Mouse (Mus musculus) myocyte (in vitro differentiated cells): Measurements from ENCODE around the gene Kncn. TPM values are rescaled to one million over a fixed set of nuclear protein-coding genes. Genes with fewer than 3 reads are reported as not detected.

Experiments
- H3K27me3 ChIP-seq: one replicate; pipeline ENCODE4 v1.6.1; 2011; ENCODE audit not compliant: control insufficient read depth, insufficient read depth, insufficient read length
- H3K36me3 ChIP-seq: one replicate; pipeline ENCODE4 v1.6.1; 2011; ENCODE audit not compliant: control insufficient read depth, insufficient read depth
- H3K4me2 ChIP-seq: one replicate; pipeline ENCODE4 v1.6.1; 2011; ENCODE audit warnings: low read depth, control low read depth
- H3K4me3 ChIP-seq: one replicate; pipeline ENCODE4 v1.5.1; 2011; ENCODE audit warnings: mild to moderate bottlenecking, control low read depth, moderate library complexity
- H3K79me2 ChIP-seq: one replicate; pipeline ENCODE4 v1.6.1; 2011; ENCODE audit not compliant: control insufficient read depth, insufficient read depth
- H3ac ChIP-seq: one replicate; pipeline ENCODE4 v1.6.1; 2011; ENCODE audit not compliant: control insufficient read depth, insufficient read length
- CEBPB ChIP-seq: IDR thresholded peaks from 2 replicates; pipeline ENCODE4 v1.6.1; 2011; ENCODE audit warnings: mild to moderate bottlenecking, moderate library complexity; ENCODE audit not compliant: poor library complexity, insufficient read depth, severe bottlenecking
- E2F4 ChIP-seq: IDR thresholded peaks from one replicate; pipeline ENCODE4 v1.6.1; 2011; ENCODE audit warnings: mild to moderate bottlenecking, control low read depth, moderate library complexity; ENCODE audit not compliant: insufficient read depth
- MAX ChIP-seq: IDR thresholded peaks from one replicate; pipeline ENCODE4 v1.6.1; 2011; ENCODE audit warnings: low read depth, mild to moderate bottlenecking, control low read depth
- MYOD1 ChIP-seq, 3 experiments: IDR thresholded peaks; one replicate each; pipeline ENCODE4 v1.6.1; 2011; ENCODE audit warnings: control low read depth in 2 of 3, low read depth in 2 of 3, mild to moderate bottlenecking in 2 of 3, moderate library complexity in 1 of 3; ENCODE audit not compliant: insufficient read length in 2 of 3, control insufficient read depth in 1 of 3
- MYOG ChIP-seq, 3 experiments: IDR thresholded peaks; one replicate each; pipeline ENCODE4 v1.6.1; 2011; ENCODE audit warnings: control low read depth in 2 of 3, low read depth in 2 of 3, mild to moderate bottlenecking in 2 of 3; ENCODE audit not compliant: insufficient read length in 2 of 3, control insufficient read depth in 1 of 3, insufficient read depth in 1 of 3
- POLR2A ChIP-seq: IDR thresholded peaks from one replicate; pipeline ENCODE4 v1.6.1; 2011; ENCODE audit warnings: low read depth, mild to moderate bottlenecking, control low read depth, moderate library complexity; ENCODE audit not compliant: insufficient read length
- POLR2AphosphoS2 ChIP-seq: IDR thresholded peaks from one replicate; pipeline ENCODE4 v1.6.1; 2011; ENCODE audit warnings: low read depth, control low read depth; ENCODE audit not compliant: insufficient read length
- REST ChIP-seq: IDR thresholded peaks from one replicate; pipeline ENCODE4 v1.6.1; 2011; ENCODE audit warnings: mild to moderate bottlenecking, control low read depth, moderate library complexity; ENCODE audit not compliant: insufficient read depth, insufficient read length
- SRF ChIP-seq: IDR thresholded peaks from one replicate; pipeline ENCODE4 v1.6.1; 2011; ENCODE audit warnings: low read depth; ENCODE audit not compliant: control insufficient read depth, insufficient read length
- TCF12 ChIP-seq: IDR thresholded peaks from one replicate; pipeline ENCODE4 v1.6.1; 2011; ENCODE audit warnings: mild to moderate bottlenecking, control low read depth; ENCODE audit not compliant: poor library complexity, insufficient read depth, severe bottlenecking
- TCF3 ChIP-seq: IDR thresholded peaks from one replicate; pipeline ENCODE4 v1.6.1; 2011; ENCODE audit warnings: low read depth, control low read depth; ENCODE audit not compliant: insufficient read length
- USF1 ChIP-seq: IDR thresholded peaks from one replicate; pipeline ENCODE4 v1.6.1; 2011; ENCODE audit warnings: low read depth, mild to moderate bottlenecking, control low read depth, moderate library complexity
- polyA plus RNA-seq: library from polyadenylated mRNA; unstranded; fragments of >200 nt; fragmentation: generic; extraction: Trizol; gene quantifications from one replicate; pipeline ENCODE4 v1.2.1, GENCODE M21; 2012; ENCODE audit warnings: missing spikeins

Kncn gene
- polyA plus RNA-seq, 1 experiment: not detected

DNA sequence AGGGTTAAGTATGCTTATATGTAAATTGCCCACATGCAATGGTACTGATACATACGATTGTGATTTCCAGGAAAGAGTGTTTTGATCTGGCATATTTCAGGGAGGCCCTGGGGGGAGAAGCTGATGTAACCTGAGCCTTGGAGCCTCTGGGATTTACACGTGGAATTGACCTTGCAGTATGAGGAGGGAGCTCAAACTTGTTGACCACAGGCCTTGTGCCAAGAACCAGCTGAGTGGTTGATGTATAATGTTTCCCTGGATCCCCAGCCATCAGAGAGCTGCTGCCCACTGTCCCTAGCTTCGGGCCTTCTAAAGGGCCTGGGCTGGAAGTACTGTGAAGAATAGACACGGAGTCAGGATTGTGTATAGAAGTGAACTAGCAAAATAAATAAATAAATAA is 44.2 kb upstream of the Kncn start:
- TF ChIP-seq TCF3: no peak
- no peak for TF ChIP-seq SRF
- TF ChIP-seq MYOG (IDR thresholded peaks at IDR 0.05; ENCODE audit: control insufficient read depth in 1 of 3, insufficient read depth in 1 of 3, insufficient read length in 2 of 3, low read depth in 2 of 3): no peak
- no peak for TF ChIP-seq POLR2A
- no peak for TF ChIP-seq MAX
- no peak for TF ChIP-seq E2F4
- no peak for TF ChIP-seq MYOD1 (IDR thresholded peaks at IDR 0.05; ENCODE audit: control insufficient read depth in 1 of 3, insufficient read length in 2 of 3, low read depth in 2 of 3)
- no peak for TF ChIP-seq CEBPB
- no peak for TF ChIP-seq USF1
- TF ChIP-seq TCF12: no peak
- no peak for TF ChIP-seq REST
- no peak for TF ChIP-seq POLR2AphosphoS2
- Histone ChIP-seq H3K79me2 (peaks cover 10% of the 10 kb centered on the region), H3K36me3 (peaks cover 4% of the 10 kb centered on the region), H3K27me3 (no peaks in the 10 kb centered on the region), H3K4me2 (peak overlapping the region; percentile 99), H3ac (peak overlapping the region; percentile 2), H3K4me3 (peak overlapping the region; percentile 79)

DNA sequence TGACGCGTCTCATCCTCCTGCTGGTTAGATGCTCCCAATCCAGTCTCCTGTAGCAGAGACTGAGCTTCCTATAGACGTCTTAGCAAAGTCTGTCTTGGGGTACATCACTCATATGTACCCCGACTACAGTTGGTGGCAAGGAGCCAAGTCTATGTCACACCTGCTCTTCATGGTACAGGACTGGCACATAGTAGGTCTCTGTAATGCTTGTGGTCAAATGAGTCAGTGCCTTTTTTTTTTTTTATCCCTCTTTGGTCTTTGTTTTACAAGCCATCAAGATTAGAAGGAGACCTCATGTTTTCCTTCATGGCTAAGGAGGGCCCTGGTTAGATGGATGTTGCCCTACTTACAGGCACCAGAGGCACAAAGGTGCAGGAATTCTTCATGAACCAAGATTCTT is 43.4 kb upstream of the Kncn start:
- Histone ChIP-seq H3K4me3 (no peak overlapping the region), H3ac (no peak overlapping the region), H3K36me3 (no peaks in the 10 kb centered on the region), H3K4me2 (peak overlapping the region; percentile 99), H3K27me3 (no peaks in the 10 kb centered on the region), H3K79me2 (peaks cover 10% of the 10 kb centered on the region)
- TF ChIP-seq TCF3: no peak
- no peak for TF ChIP-seq TCF12
- no peak for TF ChIP-seq E2F4
- TF ChIP-seq MYOG (IDR thresholded peaks at IDR 0.05; ENCODE audit: control insufficient read depth in 1 of 3, insufficient read depth in 1 of 3, insufficient read length in 2 of 3, low read depth in 2 of 3): no peak
- TF ChIP-seq MYOD1 (IDR thresholded peaks at IDR 0.05; ENCODE audit: control insufficient read depth in 1 of 3, insufficient read length in 2 of 3, low read depth in 2 of 3): no peak
- TF ChIP-seq POLR2A: no peak
- TF ChIP-seq CEBPB: no peak
- no peak for TF ChIP-seq POLR2AphosphoS2
- TF ChIP-seq USF1: no peak
- TF ChIP-seq REST: no peak
- no peak for TF ChIP-seq MAX
- TF ChIP-seq SRF: no peak

DNA sequence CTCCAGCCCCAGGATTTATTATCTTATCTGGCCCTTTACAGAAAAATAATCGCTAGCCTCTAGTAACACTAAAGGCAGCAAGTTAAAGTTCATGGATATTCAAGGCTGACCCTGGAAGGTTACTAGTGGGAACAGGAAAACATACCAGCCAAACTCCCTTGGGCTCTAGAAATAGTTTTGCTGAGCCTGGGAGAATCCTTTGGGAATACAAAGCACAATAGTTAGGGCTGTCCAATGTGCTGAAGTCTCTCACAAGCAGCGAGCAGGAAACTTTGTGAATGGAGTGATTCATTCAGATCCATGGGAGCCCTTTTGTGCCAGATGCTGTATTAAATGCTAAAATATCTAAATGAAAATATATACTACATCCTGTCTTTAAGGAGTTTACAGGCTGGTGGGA is 37.5 kb upstream of the Kncn start:
- Histone ChIP-seq H3K4me3 (no peak overlapping the region), H3K36me3 (peaks cover 11% of the 10 kb centered on the region), H3K79me2 (no peaks in the 10 kb centered on the region), H3K4me2 (peak overlapping the region; percentile 37), H3K27me3 (no peaks in the 10 kb centered on the region), H3ac (no peak overlapping the region)
- no peak for TF ChIP-seq POLR2AphosphoS2
- TF ChIP-seq TCF3: no peak
- no peak for TF ChIP-seq POLR2A
- no peak for TF ChIP-seq CEBPB
- TF ChIP-seq E2F4: no peak
- no peak for TF ChIP-seq MYOD1 (IDR thresholded peaks at IDR 0.05; ENCODE audit: control insufficient read depth in 1 of 3, insufficient read length in 2 of 3, low read depth in 2 of 3)
- no peak for TF ChIP-seq MAX
- no peak for TF ChIP-seq USF1
- no peak for TF ChIP-seq SRF
- no peak for TF ChIP-seq MYOG (IDR thresholded peaks at IDR 0.05; ENCODE audit: control insufficient read depth in 1 of 3, insufficient read depth in 1 of 3, insufficient read length in 2 of 3, low read depth in 2 of 3)
- no peak for TF ChIP-seq REST

DNA sequence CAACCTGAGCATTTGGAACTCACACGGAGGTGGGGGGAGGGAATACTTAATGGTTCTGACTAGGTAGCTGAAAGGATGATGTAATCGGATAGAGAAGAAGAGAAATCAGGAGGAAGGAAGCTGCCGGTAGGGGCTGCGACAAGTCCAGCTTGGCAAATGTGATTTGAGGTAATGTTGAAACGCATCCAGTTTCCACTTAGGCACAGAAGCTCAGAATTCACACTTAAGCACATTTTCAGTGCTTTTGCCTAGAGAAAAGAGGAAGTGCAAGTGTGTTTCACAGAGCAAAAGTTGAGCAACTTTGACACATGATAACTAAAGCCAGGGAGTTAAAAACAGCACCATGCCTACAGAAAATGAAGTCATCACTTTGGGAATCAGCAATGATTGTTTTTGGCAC is 36.8 kb upstream of the Kncn start:
- H3ac ChIP-seq: no peak overlapping the region
- no peak overlapping the region for H3K4me3 ChIP-seq
- peak overlapping the region; percentile 37 for H3K4me2 ChIP-seq
- H3K36me3 ChIP-seq: peaks cover 18% of the 10 kb centered on the region
- TF ChIP-seq USF1 (no peak), TCF3 (no peak), CEBPB (peak; percentile 69; the same call in 1 of the 2 replicates), REST (no peak), E2F4 (no peak), POLR2A (no peak), MYOG (IDR thresholded peaks at IDR 0.05; ENCODE audit: control insufficient read depth in 1 of 3, insufficient read depth in 1 of 3, insufficient read length in 2 of 3, low read depth in 2 of 3) (no peak), POLR2AphosphoS2 (no peak), MAX (no peak)
- H3K79me2 ChIP-seq: no peaks in the 10 kb centered on the region
- H3K27me3 ChIP-seq: no peaks in the 10 kb centered on the region
